Mouse (Mus musculus): Measurements from ENCODE around the gene Cdan1.
"Not testable (repeated sequence)": the region's sequence is repeated elsewhere in the genome, so short reads cannot be mapped to it uniquely, and the experiment has no call there.

The Cdan1 gene

GRCm38 (mm10) chr2:120748041-120748440, 101.9 kb downstream of the Cdan1 start:
- no peak for DNase-seq (ENCODE audit: extremely low spot score, low spot score)

GRCm38 (mm10) chr2:120745496-120745895, 104.4 kb downstream of the Cdan1 start:
- no peak for DNase-seq (ENCODE audit: extremely low spot score, low spot score)

- DNase-seq (ENCODE audit: extremely low spot score, low spot score) = no peak
These were observed 117.9 kb downstream of the Cdan1 start for GRCm38 (mm10) chr2:120731877-120732530.

GRCm38 (mm10) chr2:120731167-120731862, 118.6 kb downstream of the Cdan1 start:
- peak; percentile 95 for DNase-seq (ENCODE audit: extremely low spot score, low spot score)

GRCm38 (mm10) chr2:120730639-120731166, 119.2 kb downstream of the Cdan1 start:
- no peak for DNase-seq (ENCODE audit: extremely low spot score, low spot score)

- peak; percentile 43 for DNase-seq (ENCODE audit: extremely low spot score, low spot score)
These were observed 119.9 kb downstream of the Cdan1 start for GRCm38 (mm10) chr2:120729775-120730585.

- DNase-seq (ENCODE audit: extremely low spot score, low spot score) = no peak
These were observed 125.8 kb downstream of the Cdan1 start for GRCm38 (mm10) chr2:120724176-120724575.

- no peak for DNase-seq (ENCODE audit: extremely low spot score, low spot score)
These were observed 126.3 kb downstream of the Cdan1 start for GRCm38 (mm10) chr2:120723621-120724020.

- no peak for DNase-seq (ENCODE audit: extremely low spot score, low spot score)
These were observed 127.4 kb downstream of the Cdan1 start for GRCm38 (mm10) chr2:120722491-120722890.

- DNase-seq (ENCODE audit: extremely low spot score, low spot score) = no peak
These were observed 128.0 kb downstream of the Cdan1 start for GRCm38 (mm10) chr2:120721911-120722310.

- DNase-seq (ENCODE audit: extremely low spot score, low spot score) = no peak
These were observed 129.1 kb downstream of the Cdan1 start for GRCm38 (mm10) chr2:120720821-120721220.

- DNase-seq (ENCODE audit: extremely low spot score, low spot score) = no peak
These were observed 131.4 kb downstream of the Cdan1 start for GRCm38 (mm10) chr2:120718496-120718895.

- no peak for DNase-seq (ENCODE audit: extremely low spot score, low spot score)
These were observed 136.5 kb downstream of the Cdan1 start for GRCm38 (mm10) chr2:120713441-120713840.

- no peak for DNase-seq (ENCODE audit: extremely low spot score, low spot score)
These were observed 139.0 kb downstream of the Cdan1 start for GRCm38 (mm10) chr2:120710948-120711347.

- DNase-seq (ENCODE audit: extremely low spot score, low spot score) = no peak
These were observed 139.8 kb downstream of the Cdan1 start for GRCm38 (mm10) chr2:120710154-120710553.

GRCm38 (mm10) chr2:120707041-120707440, 142.9 kb downstream of the Cdan1 start:
- DNase-seq (ENCODE audit: extremely low spot score, low spot score) = no peak

GRCm38 (mm10) chr2:120702675-120703074, 147.3 kb downstream of the Cdan1 start:
- no peak for DNase-seq (ENCODE audit: extremely low spot score, low spot score)

- no peak for DNase-seq (ENCODE audit: extremely low spot score, low spot score)
These were observed 149.5 kb downstream of the Cdan1 start for GRCm38 (mm10) chr2:120700379-120700885.

GRCm38 (mm10) chr2:120697767-120698166, 152.2 kb downstream of the Cdan1 start:
- DNase-seq (ENCODE audit: extremely low spot score, low spot score) = no peak

- not testable (repeated sequence) for DNase-seq (ENCODE audit: extremely low spot score, low spot score)
These were observed 168.8 kb downstream of the Cdan1 start for GRCm38 (mm10) chr2:120681151-120681550.

- DNase-seq (ENCODE audit: extremely low spot score, low spot score) = no peak
These were observed 179.7 kb downstream of the Cdan1 start for GRCm38 (mm10) chr2:120670253-120670652.

GRCm38 (mm10) chr2:120667446-120667845, 182.5 kb downstream of the Cdan1 start:
- no peak for DNase-seq (ENCODE audit: extremely low spot score, low spot score)

All from neural tube, embryonic 10.5 days (tissue).